Mouse (Mus musculus) hindlimb bud, embryonic 11.5 days (tissue): ENCODE results near the gene Oxld1.
A peak's percentile ranks its signal among the peaks of the same experiment; 100 is the strongest.
"Not testable (repeated sequence)": the region's sequence is repeated elsewhere in the genome, so short reads cannot be mapped to it uniquely, and the experiment has no call there.

Experiments used
- DNase-seq: peaks from one replicate; pipeline ENCODE4 v3.0.0-alpha.2; 2012; ENCODE audit warnings: low read depth, low spot score; ENCODE audit errors: extremely low spot score

Gene Oxld1

GRCm38 (mm10) chr11:120426727-120427126, 31.1 kb downstream of the Oxld1 start:
- no peak for DNase-seq

- DNase-seq, result peak; percentile 79
Measured at GRCm38 (mm10) chr11:120423569-120424295, 34.1 kb downstream of the Oxld1 start.

GRCm38 (mm10) chr11:120422651-120423568, 35.0 kb downstream of the Oxld1 start:
- DNase-seq, result no peak

- DNase-seq, result no peak
Measured at GRCm38 (mm10) chr11:120418592-120418991, 39.3 kb downstream of the Oxld1 start.

GRCm38 (mm10) chr11:120417852-120418251, 40.0 kb downstream of the Oxld1 start:
- no peak for DNase-seq

- not testable (repeated sequence) for DNase-seq
Measured at GRCm38 (mm10) chr11:120413621-120414020, 44.2 kb downstream of the Oxld1 start.
